ENCODE assay signal across 8 mouse cellular contexts in the genomic region with DNA sequence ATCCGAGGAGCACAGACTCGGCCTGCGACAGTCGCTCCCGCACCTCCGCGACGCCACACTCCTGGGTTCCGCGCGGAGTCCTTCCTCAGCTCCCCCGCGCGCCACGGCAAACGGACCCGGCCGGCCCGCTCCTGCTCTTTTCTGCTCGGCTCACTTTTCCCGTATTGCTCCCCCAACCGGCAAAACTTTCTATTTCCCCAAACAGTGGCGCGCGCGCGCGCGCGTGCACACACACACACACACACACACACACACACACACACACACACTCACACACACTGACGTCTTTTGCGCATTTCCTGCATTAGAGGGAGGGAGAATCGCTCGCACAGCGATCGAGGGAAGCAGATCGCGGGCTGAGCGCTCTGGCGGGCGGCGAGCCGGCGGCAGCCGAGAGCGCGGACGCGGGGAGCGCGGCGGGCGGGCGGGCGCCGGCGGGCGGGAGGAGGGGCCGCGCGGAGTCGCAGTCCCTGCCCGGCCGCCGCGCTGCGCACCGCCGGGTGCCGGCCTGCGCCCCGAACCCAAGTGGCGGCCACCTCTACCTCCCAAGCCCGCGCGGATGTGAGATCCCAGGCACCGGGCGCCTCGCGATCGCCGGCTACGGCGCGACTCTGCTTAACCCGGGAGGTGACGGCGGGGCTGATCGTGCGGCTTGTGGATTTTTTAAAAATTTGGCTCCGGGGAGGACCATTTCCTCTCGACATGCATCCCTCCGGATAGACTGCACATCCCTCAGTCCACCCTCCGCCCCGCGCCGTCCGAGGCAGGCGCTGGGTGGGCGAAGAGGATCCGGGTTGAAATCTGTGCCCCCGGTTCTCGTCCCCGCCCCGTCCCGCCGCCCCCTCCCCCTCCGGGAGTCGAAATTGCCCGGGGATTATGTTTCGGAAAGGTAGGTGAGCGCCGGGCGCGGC. TPM values are rescaled to one million over a fixed set of nuclear protein-coding genes. Genes with fewer than 3 reads are reported as not detected.
DNase-seq lines count a peak whose midpoint lies in the region; ATAC-seq and TF ChIP-seq lines count a peak whose summit lies in the region.

A gene (plus strand): TSS at position 466 of the 911 bp plus-strand sequence.

- peak within 1 kb of the TSS; percentile 58 for H3K4me3 ChIP-seq in hindbrain, embryonic 12.5 days

- H3K9me3 ChIP-seq in hindbrain, embryonic 12.5 days (replicated peaks) = no peaks in the 10 kb centered on the region

- TF ChIP-seq CTCF in Patski (IDR thresholded peaks at IDR 0.05) = no peak

- H3K27ac ChIP-seq in hindbrain, embryonic 12.5 days = peak within 1 kb of the TSS; percentile 87

- WGBS in hindbrain, embryonic 12.5 days = under 1% methylated on average over 84 of the region's 115 CpGs

- CTCF ChIA-PET in Patski (lab: Charles Lee) = no interaction called here

- peaks cover 27% of the 10 kb centered on the region for H3K4me1 ChIP-seq in hindbrain, embryonic 12.5 days

- in situ Hi-C loops in Patski (cut with MboI; ENCODE audit: low pct_unique_long_range_greater_than_20kb) = loop anchor here (5.0 to 10.0 kb wide), 3 partner anchors 125 to 737 kb away; no protein-coding TSS in a partner anchor

- H3K4me2 ChIP-seq in hindbrain, embryonic 12.5 days (replicated peaks) = peak within 1 kb of the TSS; percentile 92

- ATAC-seq in Patski = peak; percentile 42
- ATAC-seq in hindbrain, embryonic 12.5 days (ENCODE audit: low FRiP score) = peak; percentile 80

- no peak for DNase-seq in Patski (ENCODE audit: low read depth, low spot score)
- peak; percentile 90 to 93 for DNase-seq in cerebellum, postnatal 10 days
- DNase-seq in frontal cortex, postnatal 10 days (ENCODE audit: low spot score in 2 of 2) = peak; percentile 60 to 77
- peak; percentile 65 for DNase-seq in left cerebral cortex, adult 11 months (ENCODE audit: low spot score)
- peak; percentile 90 to 91 for DNase-seq in lung, postnatal 4 days
- peak; percentile 91 for DNase-seq in retina, postnatal 1 day
- peak; percentile 82 for DNase-seq in thymus, postnatal 4 days

- POLR2A ChIA-PET in Patski (lab: Charles Lee) = interaction anchor here (0.6 to 0.7 kb wide), 6 partner anchors 42 to 697 kb away, joined by 3 to 5 read pairs (median 3); no protein-coding TSS in a partner anchor

- peak within 1 kb of the TSS; percentile 70 for H3K9ac ChIP-seq in hindbrain, embryonic 12.5 days

- no peaks in the 10 kb centered on the region for H3K36me3 ChIP-seq in hindbrain, embryonic 12.5 days

- H3K27me3 ChIP-seq in Patski = no peaks in the 10 kb centered on the region
- peaks cover 7% of the 10 kb centered on the region; the same call in 1 of the 2 replicates for H3K27me3 ChIP-seq in hindbrain, embryonic 12.5 days

RNA-seq across cellular contexts. Expression of the gene that starts here (rescaled TPM):
- 6.6 TPM for polyA plus RNA-seq in Patski (2021)
- 11.0 and 12.0 TPM in 2 replicates for polyA plus RNA-seq in hindbrain, embryonic 12.5 days (2016; fragmentation: Nextera tagmentation; extraction: Ambion mirVana)
